Mouse (Mus musculus) limb, embryonic 12.5 days (tissue): ENCODE measurements around the gene Synj2. TPM values are rescaled to one million over a fixed set of nuclear protein-coding genes. Genes with fewer than 3 reads are reported as not detected.

ENCODE experiments used
- ATAC-seq: fragments of 200-750 bp; cut with Nextera tagmentation; 2 replicates; pipeline ENCODE4 v1.8.0; 2017; ENCODE audit warnings: low read depth, moderate TSS enrichment; ENCODE audit not compliant: insufficient number of reproducible peaks, insufficient read depth, low FRiP score, low TSS enrichment
- H3K27ac ChIP-seq: fragments of 300-500 bp; sonication (generic); 2 replicates; pipeline ENCODE4 v1.5.1; 2016; ENCODE audit warnings: mild to moderate bottlenecking, moderate library complexity
- H3K27me3 ChIP-seq: fragments of 300-500 bp; sonication (generic); 2 replicates; pipeline ENCODE4 v1.6.1; 2016; ENCODE audit warnings: mild to moderate bottlenecking, moderate library complexity
- H3K36me3 ChIP-seq: fragments of 300-500 bp; sonication (generic); 2 replicates; pipeline ENCODE4 v1.6.1; 2016; ENCODE audit warnings: mild to moderate bottlenecking, moderate library complexity
- H3K4me1 ChIP-seq: fragments of 300-500 bp; sonication (generic); replicated peaks from 2 replicates; pipeline ENCODE4 v1.6.1; 2016
- H3K4me2 ChIP-seq: fragments of 300-500 bp; sonication (generic); 2 replicates; pipeline ENCODE4 v1.6.1; 2016; ENCODE audit warnings: mild to moderate bottlenecking, moderate library complexity
- H3K4me3 ChIP-seq: fragments of 300-500 bp; sonication (generic); replicated peaks from 2 replicates; pipeline ENCODE4 v1.5.1; 2016; ENCODE audit warnings: mild to moderate bottlenecking
- H3K9ac ChIP-seq: fragments of 300-500 bp; sonication (generic); replicated peaks from 2 replicates; pipeline ENCODE4 v1.6.1; 2016; ENCODE audit warnings: mild to moderate bottlenecking, moderate library complexity
- H3K9me3 ChIP-seq: fragments of 300-500 bp; sonication (generic); 2 replicates; pipeline ENCODE4 v1.6.1; 2016; ENCODE audit warnings: mild to moderate bottlenecking, moderate library complexity
- WGBS: fragments of 180-500 bp; shearing (Covaris S2); methylation state at CpG from one replicate; pipeline ENCODE4 v1.1.7; 2016; 5-methylcytosine and 5-hydroxymethylcytosine counted together
- polyA plus RNA-seq: library from polyadenylated mRNA; unstranded; fragments of >200 nt; fragmentation: Nextera tagmentation; extraction: Ambion mirVana; gene quantifications from 2 replicates; pipeline ENCODE4 v1.2.1, GENCODE M21; 2016

Gene Synj2
- polyA plus RNA-seq, 1 experiment from 2014 or later, result 1.2 TPM

DNA sequence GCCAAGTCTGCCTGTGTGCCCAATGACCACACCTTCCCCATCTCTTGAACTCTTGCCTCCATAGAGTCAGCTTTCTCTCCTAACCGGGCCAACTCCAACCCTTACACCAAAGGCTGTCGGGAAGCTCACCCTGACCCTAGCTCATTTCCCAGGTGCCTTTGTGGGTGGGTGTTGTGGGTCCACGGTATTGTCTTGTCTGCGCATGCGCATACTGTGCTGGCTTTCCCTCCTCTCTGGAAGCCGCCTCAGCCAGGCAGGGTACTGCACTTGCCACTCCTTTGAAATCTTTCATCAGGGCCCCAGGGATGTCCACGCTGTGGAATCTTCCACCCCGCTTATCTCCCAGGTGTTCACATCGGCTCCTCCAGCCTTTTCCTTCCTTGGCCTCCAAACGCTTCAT is 17.6 kb downstream of the Synj2 start:
- Histone ChIP-seq H3K9me3 (0 out of 2 replicates have a peak, but pooled peaks cover 3% of the 10 kb centered on the region), H3K9ac (no peak overlapping the region), H3K36me3 (no peaks in the 10 kb centered on the region), H3K4me3 (no peak overlapping the region), H3K4me2 (no peak overlapping the region), H3K27ac (no peak overlapping the region), H3K4me1 (0 out of 2 replicates have a peak, but pooled peaks cover 7% of the 10 kb centered on the region), H3K27me3 (0 out of 2 replicates have a peak, but pooled peaks cover 5% of the 10 kb centered on the region)
- 79% methylated on average over 10 of the region's 10 CpGs for WGBS
- ATAC-seq, result no peak

GRCm38 (mm10) chr17:5959096-5959495 is 18.0 kb downstream of the Synj2 start:
- WGBS, result 59% methylated on average over 7 of the region's 7 CpGs
- 0 out of 2 replicates have a peak, but pooled peaks cover 3% of the 10 kb centered on the region for H3K9me3 ChIP-seq
- no peaks in the 10 kb centered on the region for H3K36me3 ChIP-seq
- H3K27ac ChIP-seq, result no peak overlapping the region
- H3K27me3 ChIP-seq, result 0 out of 2 replicates have a peak, but pooled peaks cover 5% of the 10 kb centered on the region
- no peak for ATAC-seq
- no peak overlapping the region for H3K4me3 ChIP-seq
- no peak overlapping the region for H3K9ac ChIP-seq
- H3K4me1 ChIP-seq, result 0 out of 2 replicates have a peak, but pooled peaks cover 7% of the 10 kb centered on the region
- H3K4me2 ChIP-seq, result no peak overlapping the region

DNA sequence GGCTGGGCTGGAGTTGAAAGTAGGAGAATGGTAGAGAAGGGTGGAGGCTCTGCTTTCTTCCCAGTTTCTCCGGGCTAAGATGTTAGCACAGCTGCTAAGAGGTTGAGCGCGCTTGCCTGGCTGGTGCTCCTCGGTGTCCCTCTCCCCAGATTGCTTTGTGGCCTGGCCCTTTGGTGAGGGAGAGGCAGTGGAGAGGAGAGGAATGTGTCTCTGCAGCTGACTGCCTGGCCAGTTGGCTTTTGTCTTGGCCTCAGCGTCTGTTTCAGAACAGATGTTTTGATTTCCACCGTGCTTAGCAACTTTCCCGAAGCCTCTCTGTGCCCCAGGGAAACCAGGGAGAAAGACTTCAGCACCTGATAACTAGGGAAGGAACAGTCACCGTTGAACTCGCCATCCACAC is 18.7 kb downstream of the Synj2 start:
- 0 out of 2 replicates have a peak, but pooled peaks cover 3% of the 10 kb centered on the region for H3K9me3 ChIP-seq
- peak overlapping the region; percentile 8; the same call in 1 of the 2 replicates for H3K27ac ChIP-seq
- no peak overlapping the region for H3K4me3 ChIP-seq
- no peak overlapping the region for H3K4me2 ChIP-seq
- 0 out of 2 replicates have a peak, but pooled peaks cover 7% of the 10 kb centered on the region for H3K4me1 ChIP-seq
- ATAC-seq, result no peak
- H3K27me3 ChIP-seq, result 0 out of 2 replicates have a peak, but pooled peaks cover 5% of the 10 kb centered on the region
- H3K36me3 ChIP-seq, result no peaks in the 10 kb centered on the region
- no peak overlapping the region for H3K9ac ChIP-seq
- WGBS, result 58% methylated on average over 9 of the region's 9 CpGs

- WGBS, result 91% methylated on average over 8 of the region's 8 CpGs
- 0 out of 2 replicates have a peak, but pooled peaks cover 7% of the 10 kb centered on the region for H3K4me1 ChIP-seq
- ATAC-seq, result no peak
- H3K27me3 ChIP-seq, result 0 out of 2 replicates have a peak, but pooled peaks cover 2% of the 10 kb centered on the region
- no peaks in the 10 kb centered on the region for H3K36me3 ChIP-seq
- H3K27ac ChIP-seq, result no peak overlapping the region
- no peak overlapping the region for H3K9ac ChIP-seq
- H3K9me3 ChIP-seq, result 0 out of 2 replicates have a peak, but pooled peaks cover 3% of the 10 kb centered on the region
- H3K4me2 ChIP-seq, result no peak overlapping the region
- no peak overlapping the region for H3K4me3 ChIP-seq
Measured at GRCm38 (mm10) chr17:5963766-5964165, 22.7 kb downstream of the Synj2 start.

GRCm38 (mm10) chr17:5965084-5965781 is 24.2 kb downstream of the Synj2 start:
- no peak for ATAC-seq
- H3K4me1 ChIP-seq, result 0 out of 2 replicates have a peak, but pooled peaks cover 1% of the 10 kb centered on the region
- H3K9me3 ChIP-seq, result 0 out of 2 replicates have a peak, but pooled peaks cover 3% of the 10 kb centered on the region
- no peak overlapping the region for H3K27ac ChIP-seq
- no peaks in the 10 kb centered on the region for H3K36me3 ChIP-seq
- H3K4me3 ChIP-seq, result no peak overlapping the region
- no peak overlapping the region for H3K9ac ChIP-seq
- H3K27me3 ChIP-seq, result no peaks in the 10 kb centered on the region
- no peak overlapping the region for H3K4me2 ChIP-seq
- WGBS, result 75% methylated on average over 9 of the region's 9 CpGs

GRCm38 (mm10) chr17:5966706-5967105 is 25.6 kb downstream of the Synj2 start:
- no peak overlapping the region for H3K27ac ChIP-seq
- H3K9ac ChIP-seq, result no peak overlapping the region
- no peak overlapping the region for H3K4me3 ChIP-seq
- 0 out of 2 replicates have a peak, but pooled peaks cover 3% of the 10 kb centered on the region for H3K9me3 ChIP-seq
- no peak for ATAC-seq
- no peaks in the 10 kb centered on the region for H3K27me3 ChIP-seq
- no peaks in the 10 kb centered on the region for H3K4me1 ChIP-seq
- no peaks in the 10 kb centered on the region for H3K36me3 ChIP-seq
- H3K4me2 ChIP-seq, result no peak overlapping the region
- 91% methylated on average over 5 of the region's 5 CpGs for WGBS

DNA sequence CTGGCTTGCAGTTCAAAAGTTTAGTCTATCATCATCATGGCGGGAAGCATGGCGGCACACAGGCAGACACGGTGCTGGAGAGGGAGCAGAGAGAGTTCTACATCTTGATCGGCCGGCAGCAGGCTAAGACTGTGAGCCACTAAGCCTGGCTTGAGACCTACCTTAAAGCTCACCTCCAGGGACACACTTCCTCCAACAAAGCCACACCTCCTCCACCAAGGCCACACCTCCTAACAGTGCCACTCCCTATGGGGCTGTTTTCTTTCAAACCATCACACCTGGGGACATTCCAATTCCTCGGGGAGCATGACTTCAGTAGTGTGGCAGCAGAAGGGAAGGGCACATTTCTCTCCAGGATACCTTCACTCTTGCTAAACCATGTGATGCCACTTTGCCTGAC is 27.5 kb downstream of the Synj2 start:
- Histone ChIP-seq H3K9ac (no peak overlapping the region), H3K27ac (no peak overlapping the region), H3K27me3 (no peaks in the 10 kb centered on the region), H3K4me2 (no peak overlapping the region), H3K4me1 (no peaks in the 10 kb centered on the region), H3K9me3 (no peaks in the 10 kb centered on the region), H3K36me3 (no peaks in the 10 kb centered on the region), H3K4me3 (no peak overlapping the region)
- no peak for ATAC-seq
- WGBS, result 50% methylated on average over 6 of the region's 6 CpGs

GRCm38 (mm10) chr17:5969246-5969645 is 28.2 kb downstream of the Synj2 start:
- Histone ChIP-seq H3K9me3 (no peaks in the 10 kb centered on the region), H3K9ac (no peak overlapping the region), H3K27me3 (no peaks in the 10 kb centered on the region), H3K4me2 (no peak overlapping the region), H3K4me3 (no peak overlapping the region), H3K27ac (no peak overlapping the region), H3K36me3 (no peaks in the 10 kb centered on the region), H3K4me1 (no peaks in the 10 kb centered on the region)
- no peak for ATAC-seq
- 82% methylated on average over 3 of the region's 3 CpGs for WGBS

DNA sequence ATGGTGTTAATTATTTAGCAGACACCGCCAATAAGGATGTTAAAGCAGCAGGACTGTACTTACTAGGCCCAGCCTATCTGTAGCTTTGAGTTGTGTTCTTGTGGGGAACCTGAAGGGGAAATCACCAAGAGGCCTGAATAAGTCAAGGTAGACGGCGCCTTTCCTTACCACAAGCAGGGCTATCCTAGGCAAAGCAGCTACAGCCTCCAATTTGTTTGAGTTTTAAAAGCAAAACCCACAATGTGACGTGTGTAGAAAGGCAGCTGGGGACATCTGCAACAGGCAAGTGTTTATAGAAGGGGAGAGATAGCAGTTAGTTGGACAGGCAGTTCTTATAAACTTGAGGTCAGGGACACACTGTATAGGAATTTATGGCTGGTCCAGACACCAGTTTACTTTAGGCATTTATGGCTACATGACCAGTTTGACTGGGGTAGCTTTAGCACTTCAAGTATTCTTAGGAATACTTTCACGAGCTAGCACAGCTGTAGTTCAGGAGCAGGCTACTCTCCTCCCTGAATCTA is 29.3 kb downstream of the Synj2 start:
- H3K27ac ChIP-seq, result no peak overlapping the region
- H3K27me3 ChIP-seq, result no peaks in the 10 kb centered on the region
- H3K4me1 ChIP-seq, result peaks cover 4% of the 10 kb centered on the region
- no peak overlapping the region for H3K4me3 ChIP-seq
- WGBS, result 68% methylated on average over 5 of the region's 5 CpGs
- no peak overlapping the region for H3K9ac ChIP-seq
- H3K9me3 ChIP-seq, result no peaks in the 10 kb centered on the region
- no peak for ATAC-seq
- H3K4me2 ChIP-seq, result no peak overlapping the region
- H3K36me3 ChIP-seq, result no peaks in the 10 kb centered on the region

DNA sequence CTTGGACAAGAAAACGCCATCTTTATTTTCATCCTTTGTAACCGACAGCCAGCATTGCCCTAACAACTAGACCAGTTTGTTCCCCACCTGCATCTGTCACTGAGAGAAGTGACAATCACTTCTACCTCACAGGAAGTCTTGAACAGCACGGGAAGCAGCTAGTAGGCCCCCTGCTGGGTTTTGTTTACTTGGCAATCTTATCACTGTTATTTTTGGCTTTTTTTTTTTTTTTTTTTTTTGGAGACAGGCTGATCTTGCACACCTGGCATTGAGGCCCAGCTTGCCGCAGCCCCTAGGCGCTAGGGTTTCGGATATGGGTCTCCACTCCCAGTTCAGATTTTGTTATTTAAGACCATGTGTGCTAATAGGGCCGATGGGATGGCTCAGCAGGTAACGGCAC is 32.5 kb downstream of the Synj2 start:
- Histone ChIP-seq H3K27me3 (no peaks in the 10 kb centered on the region), H3K4me3 (no peak overlapping the region), H3K36me3 (no peaks in the 10 kb centered on the region), H3K9ac (no peak overlapping the region), H3K9me3 (no peaks in the 10 kb centered on the region), H3K27ac (no peak overlapping the region), H3K4me1 (peaks cover 21% of the 10 kb centered on the region), H3K4me2 (no peak overlapping the region)
- 73% methylated on average over 8 of the region's 8 CpGs for WGBS
- no peak for ATAC-seq

- H3K9ac ChIP-seq, result peak overlapping the region; percentile 32; the same call in 1 of the 2 replicates
- H3K4me3 ChIP-seq, result no peak overlapping the region
Measured at GRCm38 (mm10) chr17:5975099-5975977, 34.3 kb downstream of the Synj2 start.

More at GRCm38 (mm10) chr17:5975099-5975977, 34.3 kb downstream of the Synj2 start:
- Histone ChIP-seq H3K36me3 (no peaks in the 10 kb centered on the region), H3K4me2 (peak overlapping the region; percentile 39), H3K27me3 (no peaks in the 10 kb centered on the region), H3K9me3 (no peaks in the 10 kb centered on the region), H3K27ac (no peak overlapping the region), H3K4me1 (peaks cover 21% of the 10 kb centered on the region)
- WGBS, result 39% methylated on average over 23 of the region's 23 CpGs
- ATAC-seq, result 0 out of 2 replicates have a peak, but pooled peaks have one; percentile 19
